ENCODE assay signal across 16 mouse cellular contexts in genomic region chr9:24190261-24190588, GRCm38 (mm10).
A peak's percentile ranks its signal among the peaks of the same experiment; 100 is the strongest.
DNase-seq lines count a peak whose midpoint lies in the region; ATAC-seq and TF ChIP-seq lines count a peak whose summit lies in the region.
"Had no signal": no experiment of that assay in that cellular context is flagged by ENCODE, and none has a peak within 500 bp of the region (broad histone marks: within the 10 kb centered on the region; RNA-seq: fewer than 3 reads in every experiment).

No protein-coding gene starts in this region.

- no peak overlapping the region for H3K9ac ChIP-seq in midbrain, embryonic 12.5 days (replicated peaks)
- no peak overlapping the region for H3K9ac ChIP-seq in midbrain, embryonic 11.5 days (ENCODE audit: low read length)
- H3K9ac ChIP-seq in forebrain, embryonic 16.5 days (replicated peaks; ENCODE audit: low read depth, low read length): no peak overlapping the region
- no peak overlapping the region for H3K9ac ChIP-seq in midbrain, postnatal 0 days (replicated peaks; ENCODE audit: low read length, poor library complexity, severe bottlenecking)
- H3K9ac ChIP-seq: limb, embryonic 13.5 days; liver, embryonic 15.5 days had no signal

- 0 out of 2 replicates have a peak, but pooled peaks have one; percentile 16 for ATAC-seq in midbrain, embryonic 12.5 days (ENCODE audit: low FRiP score, low read depth)
- ATAC-seq in midbrain, embryonic 11.5 days (ENCODE audit: low FRiP score): no peak
- no peak for ATAC-seq in forebrain, embryonic 16.5 days
- ATAC-seq in midbrain, postnatal 0 days (ENCODE audit: low FRiP score): no peak
- ATAC-seq: inflammation-experienced regulatory T-cells, adult 6 months had no signal

- H3K27me3 ChIP-seq in heart, embryonic 10.5 days (ENCODE audit: insufficient read depth, poor library complexity, severe bottlenecking): no peaks in the 10 kb centered on the region
- no peaks in the 10 kb centered on the region for H3K27me3 ChIP-seq in midbrain, embryonic 12.5 days
- no peaks in the 10 kb centered on the region for H3K27me3 ChIP-seq in midbrain, embryonic 11.5 days (ENCODE audit: control insufficient read depth, insufficient read depth, low read length)
- H3K27me3 ChIP-seq in forebrain, embryonic 16.5 days (replicated peaks; ENCODE audit: control insufficient read depth, insufficient read depth, low read length): no peaks in the 10 kb centered on the region
- no peaks in the 10 kb centered on the region for H3K27me3 ChIP-seq in midbrain, postnatal 0 days (ENCODE audit: insufficient read depth, low read length)
- H3K27me3 ChIP-seq: limb, embryonic 13.5 days; liver, embryonic 15.5 days had no signal

- H3K36me3 ChIP-seq in heart, embryonic 10.5 days: no peaks in the 10 kb centered on the region
- H3K36me3 ChIP-seq in midbrain, embryonic 12.5 days: no peaks in the 10 kb centered on the region
- no peaks in the 10 kb centered on the region for H3K36me3 ChIP-seq in midbrain, embryonic 11.5 days (ENCODE audit: control insufficient read depth, insufficient read depth, low read length)
- H3K36me3 ChIP-seq in forebrain, embryonic 16.5 days (ENCODE audit: control insufficient read depth, insufficient read depth): no peaks in the 10 kb centered on the region
- H3K36me3 ChIP-seq in midbrain, postnatal 0 days (ENCODE audit: insufficient read depth, low read length): no peaks in the 10 kb centered on the region
- H3K36me3 ChIP-seq: limb, embryonic 13.5 days; liver, embryonic 15.5 days had no signal

- no peaks in the 10 kb centered on the region for H3K9me3 ChIP-seq in heart, embryonic 10.5 days
- H3K9me3 ChIP-seq in midbrain, embryonic 12.5 days: no peaks in the 10 kb centered on the region
- H3K9me3 ChIP-seq in midbrain, embryonic 11.5 days (ENCODE audit: control insufficient read depth, low read length): no peaks in the 10 kb centered on the region
- no peaks in the 10 kb centered on the region for H3K9me3 ChIP-seq in forebrain, embryonic 16.5 days (ENCODE audit: control insufficient read depth, low read length)
- no peaks in the 10 kb centered on the region for H3K9me3 ChIP-seq in midbrain, postnatal 0 days (ENCODE audit: low read length)
- H3K9me3 ChIP-seq: limb, embryonic 13.5 days; liver, embryonic 15.5 days had no signal

- no peak for DNase-seq in heart, embryonic 10.5 days (ENCODE audit: low spot score)
- DNase-seq in heart, postnatal 4 days: no peak
- DNase-seq in midbrain, embryonic 11.5 days (ENCODE audit: low spot score, missing footprints): no peak
- DNase-seq in midbrain, postnatal 0 days (ENCODE audit: low spot score): no peak
- no peak for DNase-seq in adrenal gland, postnatal 14 days
- DNase-seq: adrenal gland, adult 2 months; cerebellum, adult 9-10 months; kidney, adult 9 months; lung, postnatal 10 days; right cerebral cortex, postnatal 4 days had no signal

- H3K4me2 ChIP-seq in midbrain, embryonic 12.5 days (replicated peaks): no peak overlapping the region
- H3K4me2 ChIP-seq in midbrain, embryonic 11.5 days: no peak overlapping the region
- H3K4me2 ChIP-seq in forebrain, embryonic 16.5 days (ENCODE audit: low read length): no peak overlapping the region
- no peak overlapping the region for H3K4me2 ChIP-seq in midbrain, postnatal 0 days (ENCODE audit: low read depth, low read length, poor library complexity, severe bottlenecking)
- H3K4me2 ChIP-seq: limb, embryonic 13.5 days; liver, embryonic 15.5 days had no signal

- no peak for TF ChIP-seq CTCF in midbrain, postnatal 0 days (IDR thresholded peaks at IDR 0.05)

- peak overlapping the region; percentile 44; the same call in 1 of the 2 replicates for H3K27ac ChIP-seq in heart, embryonic 10.5 days
- H3K27ac ChIP-seq in midbrain, embryonic 12.5 days (replicated peaks): peak overlapping the region; percentile 54; the same call in 1 of the 2 replicates
- H3K27ac ChIP-seq in midbrain, embryonic 11.5 days (ENCODE audit: low read depth, low read length): no peak overlapping the region
- peak overlapping the region; percentile 76 for H3K27ac ChIP-seq in forebrain, embryonic 16.5 days (ENCODE audit: low read length)
- 0 out of 2 replicates have a peak overlapping the region, but pooled peaks have one; percentile 38 for H3K27ac ChIP-seq in midbrain, postnatal 0 days (ENCODE audit: low read depth, low read length)
- H3K27ac ChIP-seq: heart, adult 2 months; limb, embryonic 13.5 days; liver, embryonic 15.5 days had no signal

- WGBS in heart, embryonic 10.5 days: 38% methylated on average over 1 of the region's 1 CpGs
- 58% methylated on average over 1 of the region's 1 CpGs for whole genome bisulfite sequencing in midbrain, embryonic 12.5 days
- WGBS in midbrain, embryonic 11.5 days: 59% methylated on average over 1 of the region's 1 CpGs
- 31% methylated on average over 1 of the region's 1 CpGs for WGBS in forebrain, embryonic 16.5 days
- 46% methylated on average over 1 of the region's 1 CpGs for WGBS in midbrain, postnatal 0 days

- no peak overlapping the region for H3K4me3 ChIP-seq in heart, embryonic 10.5 days
- H3K4me3 ChIP-seq in midbrain, embryonic 12.5 days: no peak overlapping the region
- no peak overlapping the region for H3K4me3 ChIP-seq in midbrain, embryonic 11.5 days (ENCODE audit: low read depth, low read length)
- no peak overlapping the region for H3K4me3 ChIP-seq in forebrain, embryonic 16.5 days (replicated peaks; ENCODE audit: low read length)
- no peak overlapping the region for H3K4me3 ChIP-seq in midbrain, postnatal 0 days (ENCODE audit: low read depth, low read length)
- H3K4me3 ChIP-seq: heart, adult 2 months; limb, embryonic 13.5 days; liver, embryonic 15.5 days had no signal

- peaks cover 9% of the 10 kb centered on the region for H3K4me1 ChIP-seq in heart, embryonic 10.5 days
- H3K4me1 ChIP-seq in midbrain, embryonic 12.5 days: peaks cover 9% of the 10 kb centered on the region
- peaks cover 6% of the 10 kb centered on the region; the same call in 1 of the 2 replicates for H3K4me1 ChIP-seq in midbrain, embryonic 11.5 days (ENCODE audit: control insufficient read depth, insufficient read depth, low read length)
- H3K4me1 ChIP-seq in forebrain, embryonic 16.5 days (replicated peaks; ENCODE audit: control insufficient read depth, insufficient read depth, low read length): peaks cover 14% of the 10 kb centered on the region
- H3K4me1 ChIP-seq in midbrain, postnatal 0 days (ENCODE audit: insufficient read depth, low read length): no peaks in the 10 kb centered on the region
- H3K4me1 ChIP-seq: limb, embryonic 13.5 days; liver, embryonic 15.5 days had no signal
